Mouse (Mus musculus): ENCODE data around the gene Tgfb2. TPM values are rescaled to one million over a fixed set of nuclear protein-coding genes. Genes with fewer than 3 reads are reported as not detected.

Gene Tgfb2
- polyA plus RNA-seq, 1 experiment from 2014 or later, result 15.4 TPM

GRCm38 (mm10) chr1:186650011-186650410 is 55.8 kb downstream of the Tgfb2 start:
- 0 out of 2 replicates have a peak, but pooled peaks cover 4% of the 10 kb centered on the region for H3K4me1 ChIP-seq (replicated peaks; ENCODE audit: insufficient read depth, low read length)
- no peak overlapping the region for H3K4me3 ChIP-seq (replicated peaks; ENCODE audit: low read depth, low read length)
- WGBS, result 87% methylated on average over 4 of the region's 4 CpGs
- no peak for DNase-seq (ENCODE audit: low spot score)
- H3K27ac ChIP-seq, result no peak overlapping the region
- H3K9ac ChIP-seq (ENCODE audit: low read depth, low read length), result no peak overlapping the region
- H3K4me2 ChIP-seq (ENCODE audit: low read length), result no peak overlapping the region
- no peak for ATAC-seq (replicated peaks; ENCODE audit: low FRiP score, low read depth)
- H3K27me3 ChIP-seq (ENCODE audit: insufficient read depth, low read length), result no peaks in the 10 kb centered on the region
- no peaks in the 10 kb centered on the region for H3K9me3 ChIP-seq (replicated peaks; ENCODE audit: low read length)
- TF ChIP-seq CTCF (IDR thresholded peaks at IDR 0.05; ENCODE audit: low read depth), result no peak
- no peaks in the 10 kb centered on the region for H3K36me3 ChIP-seq (ENCODE audit: insufficient read depth, low read length)

DNA sequence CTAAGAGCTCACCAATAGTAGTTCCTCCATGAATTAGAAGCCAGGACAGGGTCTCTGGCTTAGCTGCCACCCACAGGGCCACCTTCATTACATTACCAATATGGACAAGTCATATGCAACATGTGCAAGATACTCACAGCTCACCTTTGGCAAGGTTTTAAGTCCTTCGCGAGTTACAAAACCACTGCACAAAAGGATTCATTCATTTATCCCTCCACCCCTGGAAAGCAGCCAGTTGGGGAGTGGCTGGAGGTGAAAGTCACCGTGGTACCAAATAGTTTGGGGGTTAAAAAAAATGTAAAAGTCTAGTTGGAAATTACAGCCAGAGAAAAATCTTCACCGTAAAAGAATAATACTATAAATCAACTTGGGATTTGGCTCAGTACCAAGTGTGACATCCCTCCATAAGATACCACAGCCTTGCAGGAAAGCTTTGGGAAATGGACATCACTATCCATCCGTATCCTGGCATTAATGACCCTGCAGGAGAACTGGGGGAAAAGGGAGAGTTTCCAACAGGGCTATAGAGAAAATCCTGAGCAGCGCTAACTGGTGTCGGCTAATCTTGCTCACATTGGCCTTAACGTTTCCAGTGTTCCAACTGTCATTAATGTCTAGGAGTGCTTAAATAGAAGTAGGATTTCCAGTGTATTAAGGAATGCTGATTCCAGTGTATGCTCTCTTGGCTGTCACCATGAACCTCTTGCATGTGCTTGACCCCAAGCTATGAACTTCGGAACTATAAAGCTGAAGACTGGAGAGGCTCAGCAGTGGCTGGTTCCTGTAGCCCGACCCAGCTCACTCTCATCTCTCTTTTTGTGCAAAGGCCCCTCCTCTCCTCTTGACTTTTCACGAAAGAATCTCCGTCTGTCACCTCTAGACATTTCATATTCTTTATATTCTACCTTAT is 68.2 kb downstream of the Tgfb2 start:
- no peaks in the 10 kb centered on the region for H3K36me3 ChIP-seq (ENCODE audit: insufficient read depth, low read length)
- DNase-seq (ENCODE audit: low spot score) (peak; percentile 39), ATAC-seq (replicated peaks; ENCODE audit: low FRiP score, low read depth) (no peak)

GRCm38 (mm10) chr1:186635045-186635444 is 70.7 kb downstream of the Tgfb2 start:
- H3K27ac ChIP-seq, result no peak overlapping the region
- H3K4me3 ChIP-seq (replicated peaks; ENCODE audit: low read depth, low read length), result no peak overlapping the region
- H3K9me3 ChIP-seq (replicated peaks; ENCODE audit: low read length), result no peaks in the 10 kb centered on the region
- WGBS, result 85% methylated on average over 7 of the region's 7 CpGs
- no peaks in the 10 kb centered on the region; the same call in 1 of the 2 replicates for H3K4me1 ChIP-seq (replicated peaks; ENCODE audit: insufficient read depth, low read length)
- no peak for DNase-seq (ENCODE audit: low spot score)
- no peaks in the 10 kb centered on the region for H3K36me3 ChIP-seq (ENCODE audit: insufficient read depth, low read length)
- TF ChIP-seq CTCF (IDR thresholded peaks at IDR 0.05; ENCODE audit: low read depth), result no peak
- ATAC-seq (replicated peaks; ENCODE audit: low FRiP score, low read depth), result no peak
- H3K9ac ChIP-seq (ENCODE audit: low read depth, low read length), result no peak overlapping the region
- no peak overlapping the region for H3K4me2 ChIP-seq (ENCODE audit: low read length)
- no peaks in the 10 kb centered on the region for H3K27me3 ChIP-seq (ENCODE audit: insufficient read depth, low read length)

More for the DNA sequence above, 68.2 kb downstream of the Tgfb2 start:
- no peaks in the 10 kb centered on the region for H3K9me3 ChIP-seq (replicated peaks; ENCODE audit: low read length)
- no peak overlapping the region for H3K4me3 ChIP-seq (replicated peaks; ENCODE audit: low read depth, low read length)
- H3K27me3 ChIP-seq (ENCODE audit: insufficient read depth, low read length), result no peaks in the 10 kb centered on the region
- no peaks in the 10 kb centered on the region; the same call in 1 of the 2 replicates for H3K4me1 ChIP-seq (replicated peaks; ENCODE audit: insufficient read depth, low read length)
- WGBS, result 41% methylated on average over 12 of the region's 12 CpGs
- H3K4me2 ChIP-seq (ENCODE audit: low read length), result no peak overlapping the region
- H3K27ac ChIP-seq, result no peak overlapping the region
- no peak overlapping the region for H3K9ac ChIP-seq (ENCODE audit: low read depth, low read length)
- no peak for TF ChIP-seq CTCF (IDR thresholded peaks at IDR 0.05; ENCODE audit: low read depth)

DNA sequence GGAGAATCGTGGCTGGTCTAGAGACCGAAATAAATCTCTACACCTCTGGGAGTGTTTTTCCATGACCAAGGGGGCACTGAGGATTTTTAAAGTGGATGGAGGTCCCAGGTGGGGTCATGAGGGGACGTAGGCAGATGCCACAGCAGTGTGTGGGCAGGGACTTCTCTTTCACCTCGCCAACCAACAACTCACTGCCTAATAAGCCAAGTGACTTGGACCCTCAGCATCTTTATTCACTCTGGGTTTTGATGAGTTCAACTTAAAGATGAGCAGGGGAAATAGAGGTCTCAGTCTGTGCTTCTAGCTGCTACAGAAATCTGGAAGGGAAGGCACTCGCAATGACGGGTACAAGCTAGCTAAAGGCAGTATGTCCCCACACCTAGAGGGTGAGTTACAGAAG is 74.3 kb downstream of the Tgfb2 start:
- DNase-seq (ENCODE audit: low spot score), result no peak
- no peaks in the 10 kb centered on the region for H3K4me1 ChIP-seq (replicated peaks; ENCODE audit: insufficient read depth, low read length)
- no peak overlapping the region for H3K4me3 ChIP-seq (replicated peaks; ENCODE audit: low read depth, low read length)
- no peak for ATAC-seq (replicated peaks; ENCODE audit: low FRiP score, low read depth)
- 56% methylated on average over 6 of the region's 6 CpGs for WGBS
- no peak overlapping the region for H3K27ac ChIP-seq
- H3K9ac ChIP-seq (ENCODE audit: low read depth, low read length), result no peak overlapping the region
- H3K4me2 ChIP-seq (ENCODE audit: low read length), result no peak overlapping the region
- H3K36me3 ChIP-seq (ENCODE audit: insufficient read depth, low read length), result no peaks in the 10 kb centered on the region
- H3K27me3 ChIP-seq (ENCODE audit: insufficient read depth, low read length), result no peaks in the 10 kb centered on the region
- no peak for TF ChIP-seq CTCF (IDR thresholded peaks at IDR 0.05; ENCODE audit: low read depth)
- no peaks in the 10 kb centered on the region for H3K9me3 ChIP-seq (replicated peaks; ENCODE audit: low read length)

- Histone ChIP-seq H3K27ac (no peak overlapping the region), H3K4me3 (replicated peaks; ENCODE audit: low read depth, low read length) (no peak overlapping the region), H3K9ac (ENCODE audit: low read depth, low read length) (no peak overlapping the region), H3K4me2 (ENCODE audit: low read length) (no peak overlapping the region), H3K27me3 (ENCODE audit: insufficient read depth, low read length) (no peaks in the 10 kb centered on the region), H3K4me1 (replicated peaks; ENCODE audit: insufficient read depth, low read length) (no peaks in the 10 kb centered on the region), H3K36me3 (ENCODE audit: insufficient read depth, low read length) (no peaks in the 10 kb centered on the region), H3K9me3 (replicated peaks; ENCODE audit: low read length) (no peaks in the 10 kb centered on the region)
- no peak for DNase-seq (ENCODE audit: low spot score)
- no peak for TF ChIP-seq CTCF (IDR thresholded peaks at IDR 0.05; ENCODE audit: low read depth)
- WGBS, result 45% methylated on average over 5 of the region's 5 CpGs
- ATAC-seq (replicated peaks; ENCODE audit: low FRiP score, low read depth), result no peak
Observed at GRCm38 (mm10) chr1:186630971-186631370, 74.8 kb downstream of the Tgfb2 start.

- no peak overlapping the region for H3K9ac ChIP-seq (ENCODE audit: low read depth, low read length)
- no peak overlapping the region for H3K4me2 ChIP-seq (ENCODE audit: low read length)
- ATAC-seq (replicated peaks; ENCODE audit: low FRiP score, low read depth) (no peak), DNase-seq (ENCODE audit: low spot score) (no peak)
- 81% methylated on average over 7 of the region's 7 CpGs for WGBS
- H3K9me3 ChIP-seq (replicated peaks; ENCODE audit: low read length), result no peaks in the 10 kb centered on the region
- no peaks in the 10 kb centered on the region for H3K4me1 ChIP-seq (replicated peaks; ENCODE audit: insufficient read depth, low read length)
- no peaks in the 10 kb centered on the region for H3K36me3 ChIP-seq (ENCODE audit: insufficient read depth, low read length)
- H3K4me3 ChIP-seq (replicated peaks; ENCODE audit: low read depth, low read length), result no peak overlapping the region
- TF ChIP-seq CTCF (IDR thresholded peaks at IDR 0.05; ENCODE audit: low read depth), result no peak
- no peaks in the 10 kb centered on the region for H3K27me3 ChIP-seq (ENCODE audit: insufficient read depth, low read length)
- no peak overlapping the region for H3K27ac ChIP-seq
Observed at GRCm38 (mm10) chr1:186627451-186627995, 78.3 kb downstream of the Tgfb2 start.
